Mouse (Mus musculus) brain, adult 10 weeks (tissue): ENCODE data around the gene Opn1mw. TPM values are rescaled to one million over a fixed set of nuclear protein-coding genes. Genes with fewer than 3 reads are reported as not detected.

Experiments
- polyA plus RNA-seq: library from polyadenylated mRNA; stranded (reverse); fragments of 350-450 nt; fragmentation: Illumina TruSeq; extraction: RNeasy Lipid Tissue Mini Kit (QIAGEN cat#74804); gene quantifications from one replicate; pipeline ENCODE4 v1.2.3, GENCODE M21; 2015; ENCODE audit warnings: low read depth, low replicate concordance

Opn1mw gene
- polyA plus RNA-seq = 1.2 TPM

GRCm38 (mm10) chrX:74127164-74127563 is at the start of gene Opn1mw:
Opn1mw (plus strand) TSS chrX:74127464.

DNA sequence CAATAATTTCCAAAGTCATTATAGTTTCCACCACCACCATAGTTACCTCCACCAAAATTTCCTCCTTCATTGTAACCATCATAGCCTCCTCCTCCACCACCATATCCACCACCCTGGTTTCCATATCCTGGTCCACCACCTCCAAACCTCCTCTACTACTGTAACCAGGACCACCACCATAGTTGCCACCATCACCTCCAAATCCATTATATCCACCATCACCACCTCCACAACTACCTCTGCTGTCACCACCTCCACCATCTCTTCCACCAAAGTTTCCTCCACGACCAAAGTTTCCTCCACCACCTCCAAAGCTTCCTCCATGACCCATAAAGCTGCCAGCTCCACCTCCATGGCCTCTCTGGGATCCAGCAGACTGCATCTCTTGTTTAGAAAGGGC is 8.0 kb downstream of the Opn1mw start, which contains the start of gene Mecp2:
TSS of gene Mecp2 (minus strand) at position 101 of the 400 bp plus-strand sequence.

GRCm38 (mm10) chrX:74167738-74168137 is 40.5 kb downstream of the Opn1mw start, which contains the start of gene Tex28:
Tex28 (minus strand) TSS chrX:74167838.

GRCm38 (mm10) chrX:74176959-74177358 is 49.7 kb downstream of the Opn1mw start, which contains the start of gene Tktl1:
Tktl1 (plus strand) TSS chrX:74177259.

Other genes starting within 250 kb of the Opn1mw start
- not detected for gene Avpr2, start 235.4 kb upstream of the Opn1mw start, polyA plus RNA-seq
- gene L1cam, start 231.4 kb upstream of the Opn1mw start, polyA plus RNA-seq = 98.7 TPM
- 3.8 TPM for gene Arhgap4, start 205.6 kb upstream of the Opn1mw start, polyA plus RNA-seq
- 66.1 TPM for gene Naa10, start 205.5 kb upstream of the Opn1mw start, polyA plus RNA-seq
- 7.2 TPM for gene Renbp, start 196.6 kb upstream of the Opn1mw start, polyA plus RNA-seq
- 43.1 TPM for gene Hcfc1, start 161.1 kb upstream of the Opn1mw start, polyA plus RNA-seq
- 52.5 TPM for gene Irak1, start 103.5 kb upstream of the Opn1mw start, polyA plus RNA-seq
- gene Mecp2, start 7.9 kb downstream of the Opn1mw start, polyA plus RNA-seq = 40.9 TPM
- not detected for gene Tex28, start 40.4 kb downstream of the Opn1mw start, polyA plus RNA-seq
- 0.24 TPM for gene Tktl1, start 49.8 kb downstream of the Opn1mw start, polyA plus RNA-seq
- 64.8 TPM for gene Flna, start 122.4 kb downstream of the Opn1mw start, polyA plus RNA-seq
- gene Emd, start 127.2 kb downstream of the Opn1mw start, polyA plus RNA-seq = 53.9 TPM
- 1,047 TPM for gene Rpl10, start 143.3 kb downstream of the Opn1mw start, polyA plus RNA-seq
- 66.8 TPM for gene Taz, start 154.4 kb downstream of the Opn1mw start, polyA plus RNA-seq
- gene Dnase1l1, start 154.9 kb downstream of the Opn1mw start, polyA plus RNA-seq = 3.4 TPM
- gene Atp6ap1, start 169.6 kb downstream of the Opn1mw start, polyA plus RNA-seq = 458 TPM
- gene Gdi1, start 177.5 kb downstream of the Opn1mw start, polyA plus RNA-seq = 590 TPM
- gene Fam50a, start 185.6 kb downstream of the Opn1mw start, polyA plus RNA-seq = 37.3 TPM
- 19.6 TPM for gene Plxna3, start 201.6 kb downstream of the Opn1mw start, polyA plus RNA-seq
- gene Lage3, start 226.2 kb downstream of the Opn1mw start, polyA plus RNA-seq = 45.8 TPM
- 90.0 TPM for gene Ubl4a, start 245.8 kb downstream of the Opn1mw start, polyA plus RNA-seq
- 3.8 TPM for gene Slc10a3, start 245.9 kb downstream of the Opn1mw start, polyA plus RNA-seq